8 mouse cellular contexts compared by ENCODE assay signal in genomic region chr6:73249049-73249422, GRCm38 (mm10). TPM values are rescaled to one million over a fixed set of nuclear protein-coding genes. Genes with fewer than 3 reads are reported as not detected.
DNase-seq lines count a peak whose midpoint lies in the region; ATAC-seq and TF ChIP-seq lines count a peak whose summit lies in the region.

No protein-coding gene starts in this region.

- H3K27me3 ChIP-seq in forebrain, embryonic 11.5 days (ENCODE audit: control insufficient read depth, insufficient read depth, low read length) = no peaks in the 10 kb centered on the region
- no peaks in the 10 kb centered on the region for H3K27me3 ChIP-seq in intestine, embryonic 16.5 days (replicated peaks; ENCODE audit: control insufficient read depth, insufficient read depth, low read length)
- H3K27me3 ChIP-seq in liver, postnatal 0 days (ENCODE audit: insufficient read depth, low read length) = no peaks in the 10 kb centered on the region
- no peaks in the 10 kb centered on the region for H3K27me3 ChIP-seq in stomach, postnatal 0 days (ENCODE audit: control insufficient read depth, insufficient read depth, low read length)

- no peaks in the 10 kb centered on the region for H3K36me3 ChIP-seq in forebrain, embryonic 11.5 days (ENCODE audit: control insufficient read depth, insufficient read depth, low read length)
- H3K36me3 ChIP-seq in intestine, embryonic 16.5 days (ENCODE audit: control insufficient read depth, insufficient read depth, low read length) = 0 out of 2 replicates have a peak, but pooled peaks cover 2% of the 10 kb centered on the region
- H3K36me3 ChIP-seq in liver, postnatal 0 days (replicated peaks; ENCODE audit: insufficient read depth, low read length) = no peaks in the 10 kb centered on the region
- no peaks in the 10 kb centered on the region for H3K36me3 ChIP-seq in stomach, postnatal 0 days (ENCODE audit: control insufficient read depth, insufficient read depth, low read length)

- intact Hi-C loops in gastrocnemius, adult 2 months (cut with DNase I) = no loop called here
- intact Hi-C loops in gastrocnemius, postnatal 14 days (cut with DNase I; ENCODE audit: low total_unique reads) = no loop called here

- H3K4me3 ChIP-seq in gastrocnemius, adult 2 months = peak overlapping the region; percentile 98
- peak overlapping the region; percentile 89 for H3K4me3 ChIP-seq in forebrain, embryonic 11.5 days (ENCODE audit: low read depth, low read length)
- peak overlapping the region; percentile 65 for H3K4me3 ChIP-seq in intestine, embryonic 16.5 days (ENCODE audit: low read length)
- H3K4me3 ChIP-seq in liver, postnatal 0 days (ENCODE audit: low read depth, low read length) = peak overlapping the region; percentile 88
- H3K4me3 ChIP-seq in stomach, postnatal 0 days (ENCODE audit: low read depth, low read length) = peak overlapping the region; percentile 90

- TF ChIP-seq EP300 in liver, postnatal 0 days (IDR thresholded peaks at IDR 0.05; ENCODE audit: low read depth) = no peak
- no peak for TF ChIP-seq EP300 in stomach, postnatal 0 days (optimal IDR thresholded peaks at IDR 0.05)

- H3K9me3 ChIP-seq in forebrain, embryonic 11.5 days (ENCODE audit: control insufficient read depth, low read length) = no peaks in the 10 kb centered on the region
- H3K9me3 ChIP-seq in intestine, embryonic 16.5 days (ENCODE audit: control insufficient read depth, low read length) = no peaks in the 10 kb centered on the region
- no peaks in the 10 kb centered on the region for H3K9me3 ChIP-seq in liver, postnatal 0 days (ENCODE audit: low read length)
- no peaks in the 10 kb centered on the region for H3K9me3 ChIP-seq in stomach, postnatal 0 days (ENCODE audit: control insufficient read depth, low read length)

- peak overlapping the region; percentile 85 for H3K9ac ChIP-seq in forebrain, embryonic 11.5 days (ENCODE audit: low read length)
- H3K9ac ChIP-seq in intestine, embryonic 16.5 days (ENCODE audit: low read depth, low read length) = peak overlapping the region; percentile 83
- H3K9ac ChIP-seq in liver, postnatal 0 days (replicated peaks) = peak overlapping the region; percentile 95
- peak overlapping the region; percentile 96 for H3K9ac ChIP-seq in stomach, postnatal 0 days (ENCODE audit: low read length)

- no peaks in the 10 kb centered on the region for H3K4me1 ChIP-seq in forebrain, embryonic 11.5 days (replicated peaks; ENCODE audit: control insufficient read depth, insufficient read depth, low read length)
- H3K4me1 ChIP-seq in intestine, embryonic 16.5 days (ENCODE audit: control insufficient read depth, insufficient read depth, low read length) = peaks cover 32% of the 10 kb centered on the region
- H3K4me1 ChIP-seq in liver, postnatal 0 days (ENCODE audit: insufficient read depth) = peaks cover 29% of the 10 kb centered on the region
- 0 out of 2 replicates have a peak, but pooled peaks cover 2% of the 10 kb centered on the region for H3K4me1 ChIP-seq in stomach, postnatal 0 days (replicated peaks; ENCODE audit: control insufficient read depth, insufficient read depth)

- TF ChIP-seq CTCF in gastrocnemius, adult 2 months (IDR thresholded peaks at IDR 0.05) = no peak
- TF ChIP-seq CTCF in liver, postnatal 0 days (IDR thresholded peaks at IDR 0.05; ENCODE audit: low read depth) = no peak
- TF ChIP-seq CTCF in stomach, postnatal 0 days (IDR thresholded peaks at IDR 0.05; ENCODE audit: low read depth) = no peak

- H3K4me2 ChIP-seq in forebrain, embryonic 11.5 days (ENCODE audit: low read depth, low read length, severe bottlenecking) = peak overlapping the region; percentile 72
- H3K4me2 ChIP-seq in intestine, embryonic 16.5 days (ENCODE audit: low read depth, low read length) = peak overlapping the region; percentile 74
- peak overlapping the region; percentile 86 for H3K4me2 ChIP-seq in liver, postnatal 0 days (ENCODE audit: low read depth, low read length)
- H3K4me2 ChIP-seq in stomach, postnatal 0 days (replicated peaks; ENCODE audit: low read depth) = peak overlapping the region; percentile 67

- no peak for DNase-seq in gastrocnemius, adult 2 months
- no peak for DNase-seq in gastrocnemius, postnatal 14 days
- peak; percentile 23 to 41 for DNase-seq in adrenal gland, postnatal 36 days
- peak; percentile 56 for DNase-seq in forebrain, embryonic 11.5 days (ENCODE audit: low spot score)
- DNase-seq in liver, postnatal 0 days = peak; percentile 50
- DNase-seq in stomach, postnatal 0 days (ENCODE audit: low spot score) = peak; percentile 53
- DNase-seq in retina, embryonic 14.5 days (ENCODE audit: low spot score) = no peak

- no peak for ATAC-seq in forebrain, embryonic 11.5 days (replicated peaks; ENCODE audit: low FRiP score)
- ATAC-seq in intestine, embryonic 16.5 days = peak; percentile 37
- ATAC-seq in liver, postnatal 0 days = peak; percentile 40
- peak; percentile 47 for ATAC-seq in stomach, postnatal 0 days (ENCODE audit: low FRiP score, low TSS enrichment)

- WGBS in forebrain, embryonic 11.5 days = 12% methylated on average over 12 of the region's 12 CpGs
- 2% methylated on average over 12 of the region's 12 CpGs for WGBS in intestine, embryonic 16.5 days
- 2% methylated on average over 12 of the region's 12 CpGs for WGBS in liver, postnatal 0 days (ENCODE audit: insufficient replicate concordance)
- WGBS in stomach, postnatal 0 days = 2% methylated on average over 12 of the region's 12 CpGs

- H3K27ac ChIP-seq in gastrocnemius, adult 2 months = peak overlapping the region; percentile 97
- H3K27ac ChIP-seq in forebrain, embryonic 11.5 days (ENCODE audit: low read depth, low read length) = no peak overlapping the region
- H3K27ac ChIP-seq in intestine, embryonic 16.5 days (ENCODE audit: low read length) = peak overlapping the region; percentile 72
- peak overlapping the region; percentile 92 for H3K27ac ChIP-seq in liver, postnatal 0 days (ENCODE audit: low read depth)
- H3K27ac ChIP-seq in stomach, postnatal 0 days (replicated peaks) = peak overlapping the region; percentile 70

RNA-seq across cellular contexts. Expression of gene Suclg1, which starts 0.9 kb away (rescaled TPM):
- 100 to 1,000 TPM; 284 to 376 TPM for total RNA-seq in gastrocnemius, adult 2 months (2021)
- total RNA-seq in gastrocnemius, postnatal 14 days (2021) = 100 to 1,000 TPM; 355 to 426 TPM
- total RNA-seq in adrenal gland, postnatal 36 days (2021) = 100 to 1,000 TPM; 335 to 349 TPM
- 146 and 158 TPM in 2 replicates for polyA plus RNA-seq in forebrain, embryonic 11.5 days (2014; fragmentation: Nextera tagmentation; extraction: Ambion mirVana)
- 371 and 392 TPM in 2 replicates for polyA plus RNA-seq in intestine, embryonic 16.5 days (2015; fragmentation: Nextera tagmentation; extraction: Ambion mirVana)
- polyA plus RNA-seq in liver, postnatal 0 days (2015; fragmentation: Nextera tagmentation; extraction: Ambion mirVana) = 235 and 239 TPM in 2 replicates
- polyA plus RNA-seq in stomach, postnatal 0 days (2015; fragmentation: Nextera tagmentation; extraction: Ambion mirVana) = 198 and 205 TPM in 2 replicates

RNA-seq across cellular contexts. Expression of gene Dnah6, which starts 27.6 kb away (rescaled TPM):
- total RNA-seq in gastrocnemius, adult 2 months (2021) = under 1 TPM; 0.03 TPM
- under 1 TPM; 0.04 to 0.06 TPM for total RNA-seq in gastrocnemius, postnatal 14 days (2021)
- under 1 TPM; 0.03 to 0.07 TPM for total RNA-seq in adrenal gland, postnatal 36 days (2021)
- 0.04 and 0.08 TPM in 2 replicates for polyA plus RNA-seq in forebrain, embryonic 11.5 days (2014; fragmentation: Nextera tagmentation; extraction: Ambion mirVana)
- polyA plus RNA-seq in intestine, embryonic 16.5 days (2015; fragmentation: Nextera tagmentation; extraction: Ambion mirVana) = 0.04 and 0.05 TPM in 2 replicates
- 0.01 TPM in 2 replicates for polyA plus RNA-seq in liver, postnatal 0 days (2015; fragmentation: Nextera tagmentation; extraction: Ambion mirVana)
- 0.01 and 0.02 TPM in 2 replicates for polyA plus RNA-seq in stomach, postnatal 0 days (2015; fragmentation: Nextera tagmentation; extraction: Ambion mirVana)

Comparison
In these comparisons a context has a peak if more than half of its experiments do, and no peak if none do; other contexts are left out.
1. DNase-seq: peak in adrenal gland, postnatal 36 days (2 of 2), forebrain, embryonic 11.5 days (single experiment), liver, postnatal 0 days (single experiment) and stomach, postnatal 0 days (single experiment); none in gastrocnemius, adult 2 months (single experiment), gastrocnemius, postnatal 14 days (single experiment) and retina, embryonic 14.5 days (single experiment).
2. Peak in every context shown above with its lines, with median percentiles within 50 percentile points of each other: H3K4me3 ChIP-seq, H3K4me2 ChIP-seq and H3K9ac ChIP-seq.